Mouse (Mus musculus) embryo, embryonic 11.5 days (tissue): Measurements from ENCODE around the gene Glis3.
A peak's percentile ranks its signal among the peaks of the same experiment; 100 is the strongest.

Source experiments
- DNase-seq: peaks from one replicate; pipeline ENCODE4 v3.0.0-alpha.2; 2012; ENCODE audit warnings: low read depth, low spot score

Gene Glis3

DNA sequence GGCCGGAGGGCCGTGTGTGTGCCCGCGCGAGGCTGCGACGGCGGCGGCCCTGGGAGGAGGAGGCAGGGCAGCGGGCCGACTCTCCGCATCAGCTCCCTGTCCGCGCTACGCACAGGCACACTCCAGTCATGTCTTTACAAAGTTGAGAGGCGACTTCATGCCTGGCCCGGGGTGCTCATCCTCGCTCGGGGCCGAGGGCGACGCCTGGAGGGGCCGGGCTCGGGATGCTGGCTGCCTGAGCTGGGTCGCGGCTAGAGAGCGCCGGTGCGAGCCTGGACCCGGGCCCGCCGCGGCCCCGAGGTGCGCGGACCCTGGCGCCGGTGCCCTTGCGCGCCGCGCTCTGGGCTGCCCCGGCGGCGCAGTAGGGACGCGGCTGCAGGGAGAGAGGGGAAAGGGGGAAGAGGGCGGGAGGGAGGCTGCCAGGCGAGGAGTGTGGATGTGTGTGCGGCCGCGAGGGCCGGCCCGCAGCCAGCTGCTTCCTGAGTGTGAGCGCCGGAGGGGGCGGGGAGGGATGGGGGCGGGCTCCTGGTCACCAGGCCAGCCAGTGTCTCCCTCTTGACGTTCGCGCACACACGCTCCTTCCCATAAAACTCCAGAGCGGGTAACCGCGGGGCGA lies at the start of gene Glis3:
Glis3 (minus strand) TSS at position 302 of the 616 bp plus-strand sequence.
- peak; percentile 63 for DNase-seq

DNA sequence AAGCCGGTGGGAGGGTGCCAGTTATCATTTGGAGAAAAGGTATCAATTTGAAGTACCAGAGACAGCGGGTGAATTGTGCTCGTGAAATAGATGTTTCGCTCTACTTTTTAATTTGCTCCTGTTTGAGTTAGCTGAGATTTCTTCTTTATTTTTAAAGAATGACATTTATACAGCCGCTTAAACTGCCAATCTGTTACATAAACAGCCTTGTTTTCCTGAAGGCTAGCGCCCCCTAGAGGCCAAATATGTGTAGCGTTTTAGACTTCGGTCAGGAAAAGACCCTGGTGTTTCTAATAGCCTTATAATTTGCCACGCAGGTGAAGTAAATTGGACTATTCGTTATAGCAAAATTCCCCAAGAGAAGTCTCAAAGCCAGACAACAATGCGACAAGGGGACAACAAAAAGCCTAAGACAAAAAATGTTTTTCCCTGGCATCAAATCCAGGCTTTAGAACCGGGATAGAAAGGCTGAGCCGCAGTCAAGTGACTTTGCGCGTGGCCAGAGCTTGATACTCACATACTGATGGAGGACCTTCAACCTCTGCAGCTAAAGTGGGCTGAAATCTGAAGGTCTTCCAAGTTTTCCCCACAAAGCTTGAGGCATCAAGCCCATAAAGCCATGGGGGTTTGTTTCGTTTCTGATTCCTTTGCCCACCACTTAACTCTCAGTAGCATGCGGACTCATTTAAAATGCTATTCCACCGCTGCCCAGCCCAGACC lies 46.4 kb upstream of the Glis3 start:
- peak; percentile 39 for DNase-seq

GRCm38 (mm10) chr19:28724641-28725040 lies 44.8 kb upstream of the Glis3 start:
- DNase-seq: no peak

DNA sequence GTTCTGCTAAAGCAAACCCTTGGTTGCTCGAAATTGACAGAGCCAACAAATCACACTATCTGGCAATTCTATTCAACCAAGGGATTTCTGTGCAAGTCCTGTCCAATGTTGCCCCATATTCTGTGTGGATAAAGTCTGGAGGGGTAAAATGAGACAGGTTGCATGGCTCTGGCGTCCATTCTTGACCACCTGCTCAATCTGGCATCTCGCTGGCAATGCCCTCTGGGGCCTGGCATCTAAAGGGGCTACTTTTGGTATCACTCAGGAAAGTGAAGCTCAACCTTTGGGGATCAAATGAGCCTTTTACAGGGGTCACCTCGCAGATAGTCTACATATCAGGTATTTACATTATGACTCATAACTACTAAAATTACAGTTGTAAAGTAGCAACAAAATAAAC lies 42.7 kb upstream of the Glis3 start:
- no peak for DNase-seq

GRCm38 (mm10) chr19:28721834-28722233 lies 42.0 kb upstream of the Glis3 start:
- no peak for DNase-seq

DNA sequence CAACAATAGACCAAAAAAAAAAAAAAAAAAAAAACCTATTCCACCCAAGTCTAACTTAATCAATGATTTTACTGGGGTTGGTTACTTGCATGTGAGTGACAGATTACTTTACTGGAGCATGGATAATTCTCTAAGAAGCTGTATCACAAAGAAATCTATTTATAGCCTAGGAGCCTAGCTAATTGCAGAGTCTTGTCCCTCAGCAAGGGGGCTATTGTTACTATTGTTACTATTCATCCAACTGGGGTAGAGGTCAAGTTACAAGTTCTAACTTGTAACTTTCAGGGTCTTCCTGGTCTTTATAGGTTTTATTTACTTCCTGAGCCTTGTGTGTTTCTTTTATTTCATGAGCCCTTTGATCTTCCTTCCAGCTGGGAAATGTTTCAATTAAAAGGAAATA lies 40.1 kb upstream of the Glis3 start:
- DNase-seq: no peak

GRCm38 (mm10) chr19:28714674-28715073 lies 34.8 kb upstream of the Glis3 start:
- DNase-seq: no peak

DNA sequence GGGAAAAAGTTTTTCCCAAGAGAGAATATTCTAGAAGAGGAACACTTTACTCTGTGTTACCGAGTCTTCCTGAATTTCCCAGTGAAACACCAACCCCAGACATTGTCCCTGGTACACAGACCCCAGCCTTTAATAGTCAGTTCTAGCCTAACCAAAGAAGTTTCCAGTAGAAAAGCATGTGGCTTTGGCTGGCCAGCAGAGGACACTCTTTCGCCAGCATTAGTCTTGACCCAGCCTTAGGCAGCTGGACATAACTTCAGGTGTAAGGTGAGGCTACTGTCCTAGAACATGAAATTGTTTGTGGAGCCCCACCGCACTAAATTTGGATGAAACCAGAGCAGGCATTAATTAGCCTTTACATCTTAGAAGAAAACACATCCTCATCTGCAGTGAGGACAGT lies 17.8 kb upstream of the Glis3 start:
- no peak for DNase-seq

DNA sequence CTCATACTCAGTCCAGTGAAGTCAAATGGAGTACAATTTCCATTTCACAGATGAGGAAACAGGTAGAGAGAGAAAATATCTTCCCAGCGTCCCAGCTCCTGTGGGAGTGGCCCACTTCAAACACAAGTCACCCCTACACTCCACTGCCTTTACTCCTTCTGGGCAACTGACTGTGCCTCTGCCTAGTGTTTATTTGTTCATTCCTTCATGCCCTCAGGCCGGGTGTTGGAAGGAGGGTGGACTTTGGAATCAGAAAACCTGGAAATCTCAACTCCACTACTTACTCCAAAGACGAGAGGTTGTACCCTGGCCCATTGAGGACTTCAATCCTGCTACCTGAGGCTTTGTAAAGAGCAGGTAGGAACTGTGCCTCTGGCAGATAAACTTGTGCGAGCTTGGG lies 6.5 kb upstream of the Glis3 start:
- DNase-seq: no peak

GRCm38 (mm10) chr19:28685484-28685883 lies 5.6 kb upstream of the Glis3 start:
- DNase-seq: no peak

- DNase-seq: no peak
Observed at GRCm38 (mm10) chr19:28684347-28684746, 4.5 kb upstream of the Glis3 start.

DNA sequence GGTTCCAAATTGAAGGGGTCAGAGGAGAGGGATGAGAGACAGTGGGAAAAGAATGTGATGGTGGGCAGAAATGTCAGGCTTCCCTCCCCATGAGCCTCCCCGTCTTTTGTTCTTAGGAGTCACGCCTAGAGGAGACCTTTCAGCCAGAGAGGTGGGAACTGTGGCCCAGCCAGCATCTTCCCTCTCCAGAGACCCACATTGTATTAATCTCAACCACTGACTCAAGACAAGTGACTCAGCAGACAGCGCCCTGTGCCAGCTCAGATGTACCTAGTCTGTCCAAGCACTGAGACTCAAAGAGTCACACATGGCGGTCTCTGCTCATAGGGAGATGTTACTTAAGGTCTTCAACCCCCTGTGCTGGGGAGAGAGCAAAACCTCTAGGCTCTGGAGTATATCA lies 3.5 kb upstream of the Glis3 start:
- DNase-seq: no peak

DNA sequence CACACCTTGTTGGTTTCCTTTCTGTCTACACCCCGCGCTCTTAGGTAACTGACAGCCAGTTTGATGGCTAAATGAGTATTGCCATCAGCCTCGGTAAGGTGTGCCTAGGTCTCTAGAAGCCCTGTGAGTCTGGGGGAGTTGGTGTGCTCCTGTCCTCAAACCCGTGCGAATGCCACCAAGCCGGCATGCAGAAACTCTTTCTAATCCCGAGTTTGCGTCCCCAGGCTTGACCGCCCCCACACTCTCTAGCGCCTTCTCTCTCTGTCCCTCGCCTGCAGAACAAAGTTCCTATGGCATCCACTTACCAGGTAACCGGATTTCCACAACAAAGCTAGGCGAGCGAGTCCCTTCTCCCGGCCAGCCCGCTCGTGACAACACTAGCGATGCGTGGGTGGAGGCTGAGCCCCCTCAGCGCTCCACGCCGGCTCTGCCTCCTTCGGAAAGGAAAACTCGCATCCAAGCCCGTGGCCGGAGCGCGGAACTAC lies 544 bp downstream of the Glis3 start:
- DNase-seq: no peak

- no peak for DNase-seq
Observed at GRCm38 (mm10) chr19:28678646-28679270, 1.1 kb downstream of the Glis3 start.

GRCm38 (mm10) chr19:28677728-28678438 lies 2.0 kb downstream of the Glis3 start:
- DNase-seq: no peak

GRCm38 (mm10) chr19:28677045-28677727 lies 2.7 kb downstream of the Glis3 start:
- no peak for DNase-seq

- DNase-seq: no peak
Observed at GRCm38 (mm10) chr19:28663781-28664180, 16.1 kb downstream of the Glis3 start.

GRCm38 (mm10) chr19:28663148-28663547 lies 16.7 kb downstream of the Glis3 start:
- DNase-seq: no peak

- DNase-seq: no peak
Observed at GRCm38 (mm10) chr19:28662474-28662873, 17.4 kb downstream of the Glis3 start.

DNA sequence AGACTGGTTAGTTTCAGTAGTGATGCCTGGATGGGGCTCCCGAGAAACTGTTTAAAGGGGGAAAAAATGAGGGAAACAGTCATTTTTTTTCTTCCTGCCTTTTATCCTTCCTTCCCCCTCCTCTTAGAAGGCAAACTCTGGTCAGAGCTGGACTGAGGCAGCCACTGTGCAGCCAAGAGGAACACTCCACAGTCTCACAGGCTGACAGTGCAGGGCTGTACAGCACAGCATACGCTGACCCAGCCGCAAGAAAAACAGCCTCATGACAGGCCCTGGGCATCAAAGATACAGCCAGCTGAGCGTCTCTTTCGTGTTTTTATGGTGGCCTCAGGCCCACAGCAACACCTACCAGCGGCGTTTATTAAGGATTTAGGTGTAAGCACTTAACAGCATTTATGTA lies 19.0 kb downstream of the Glis3 start:
- DNase-seq: no peak

GRCm38 (mm10) chr19:28657686-28658195 lies 22.1 kb downstream of the Glis3 start:
- no peak for DNase-seq
